Mouse (Mus musculus): Measurements from ENCODE around the gene Map3k13. TPM values are rescaled to one million over a fixed set of nuclear protein-coding genes. Genes with fewer than 3 reads are reported as not detected.
A peak's percentile ranks its signal among the peaks of the same experiment; 100 is the strongest.

The Map3k13 gene
- total and polyA plus RNA-seq, 3 experiments, result 0.62 to 0.97 (median 0.96) TPM

DNA sequence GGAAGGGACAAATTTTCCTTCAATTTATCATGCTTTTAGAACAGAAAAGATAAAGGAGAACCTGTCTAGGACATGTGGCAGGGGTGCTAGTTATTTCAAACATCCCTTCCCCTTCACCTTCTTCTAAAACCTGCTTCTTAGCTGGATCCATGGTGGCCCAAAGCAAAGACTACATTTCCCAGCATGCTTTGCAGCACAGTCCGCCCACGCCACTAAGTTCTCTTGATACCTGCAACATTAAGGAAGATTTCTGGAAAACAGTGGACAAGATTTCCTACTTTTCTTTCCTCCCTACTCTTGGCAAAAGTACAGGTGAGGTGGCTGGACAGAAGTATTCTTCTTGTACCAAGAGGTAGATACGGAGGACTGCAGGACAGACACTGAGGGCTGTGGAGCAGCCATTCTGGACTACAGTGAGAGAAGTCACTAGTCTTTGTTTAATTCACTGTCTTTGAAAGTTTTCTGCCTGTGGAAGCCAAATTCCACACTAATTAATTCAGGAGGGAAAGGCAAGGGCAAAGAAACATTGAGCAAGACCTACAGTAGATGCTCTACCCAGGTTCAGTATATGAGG is 15.8 kb upstream of the Map3k13 start:
- Histone ChIP-seq H3K27me3 (ENCODE audit: control insufficient read depth, insufficient read depth, low read length) (no peaks in the 10 kb centered on the region), H3K79me2 (replicated peaks; ENCODE audit: control insufficient read depth, insufficient read depth, low read length) (no peaks in the 10 kb centered on the region), H3K4me3 (peak overlapping the region; percentile 30; the same call in 1 of the 2 replicates), H3K4me1 (ENCODE audit: control insufficient read depth, insufficient read depth, low read length) (no peaks in the 10 kb centered on the region), H3K36me3 (ENCODE audit: control insufficient read depth, insufficient read depth, low read length) (no peaks in the 10 kb centered on the region), H3K27ac (peak overlapping the region; percentile 1), H3K9ac (ENCODE audit: low read depth, low read length) (no peak overlapping the region)
- no peak for DNase-seq
- WGBS, result 57% methylated on average over 3 of the region's 3 CpGs
- intact Hi-C loops (cut with DNase I), result loop anchor here (10.0 kb wide), 1 partner anchor 346 kb away; no protein-coding TSS in a partner anchor
- TF ChIP-seq CTCF (IDR thresholded peaks at IDR 0.05), result no peak
- no peak for TF ChIP-seq EP300 (IDR thresholded peaks at IDR 0.05; ENCODE audit: insufficient read depth, low read depth, low read length)
- TF ChIP-seq POLR2A (IDR thresholded peaks at IDR 0.05; ENCODE audit: insufficient read depth, low read depth, low read length), result no peak

GRCm38 (mm10) chr16:21779149-21779548 is 15.0 kb upstream of the Map3k13 start:
- intact Hi-C loops (cut with DNase I), result loop anchor here (10.0 kb wide), 1 partner anchor 346 kb away; no protein-coding TSS in a partner anchor
- no peak for TF ChIP-seq CTCF (IDR thresholded peaks at IDR 0.05)
- TF ChIP-seq POLR2A (IDR thresholded peaks at IDR 0.05; ENCODE audit: insufficient read depth, low read depth, low read length), result no peak
- WGBS, result 56% methylated on average over 4 of the region's 4 CpGs
- H3K4me3 ChIP-seq, result no peak overlapping the region
- no peaks in the 10 kb centered on the region for H3K79me2 ChIP-seq (replicated peaks; ENCODE audit: control insufficient read depth, insufficient read depth, low read length)
- peak overlapping the region; percentile 54 for H3K27ac ChIP-seq
- H3K27me3 ChIP-seq (ENCODE audit: control insufficient read depth, insufficient read depth, low read length), result no peaks in the 10 kb centered on the region
- H3K9ac ChIP-seq (ENCODE audit: low read depth, low read length), result no peak overlapping the region
- H3K36me3 ChIP-seq (ENCODE audit: control insufficient read depth, insufficient read depth, low read length), result no peaks in the 10 kb centered on the region
- no peaks in the 10 kb centered on the region for H3K4me1 ChIP-seq (ENCODE audit: control insufficient read depth, insufficient read depth, low read length)
- no peak for DNase-seq

DNA sequence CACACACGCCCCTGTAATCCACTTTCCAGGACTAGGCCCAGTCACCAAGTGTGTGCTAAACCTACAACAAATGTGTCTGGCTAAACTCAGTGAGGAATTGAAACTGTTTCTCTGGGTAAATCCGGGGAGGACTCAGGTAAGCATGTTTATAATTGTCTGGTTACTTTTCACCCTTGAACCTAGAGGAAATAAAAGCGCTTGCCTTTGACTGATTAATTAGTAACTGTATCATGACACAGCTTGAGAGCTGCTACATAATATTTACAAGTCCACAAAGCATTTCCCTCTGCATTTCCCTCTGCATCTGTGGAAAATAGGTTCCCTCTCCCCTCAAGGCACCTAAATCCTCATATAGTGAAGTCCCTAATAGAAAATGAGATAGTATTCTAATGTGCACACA is 12.9 kb upstream of the Map3k13 start:
- Histone ChIP-seq H3K4me1 (ENCODE audit: control insufficient read depth, insufficient read depth, low read length) (no peaks in the 10 kb centered on the region), H3K27me3 (ENCODE audit: control insufficient read depth, insufficient read depth, low read length) (no peaks in the 10 kb centered on the region), H3K4me3 (no peak overlapping the region), H3K9ac (ENCODE audit: low read depth, low read length) (no peak overlapping the region), H3K79me2 (replicated peaks; ENCODE audit: control insufficient read depth, insufficient read depth, low read length) (no peaks in the 10 kb centered on the region), H3K27ac (no peak overlapping the region), H3K36me3 (ENCODE audit: control insufficient read depth, insufficient read depth, low read length) (no peaks in the 10 kb centered on the region; the same call in 1 of the 2 replicates)
- intact Hi-C loops (cut with DNase I), result no loop called here
- 86% methylated on average over 3 of the region's 3 CpGs for WGBS
- TF ChIP-seq EP300 (IDR thresholded peaks at IDR 0.05; ENCODE audit: insufficient read depth, low read depth, low read length), result no peak
- TF ChIP-seq POLR2A (IDR thresholded peaks at IDR 0.05; ENCODE audit: insufficient read depth, low read depth, low read length), result no peak
- TF ChIP-seq CTCF (IDR thresholded peaks at IDR 0.05), result no peak
- no peak for DNase-seq

DNA sequence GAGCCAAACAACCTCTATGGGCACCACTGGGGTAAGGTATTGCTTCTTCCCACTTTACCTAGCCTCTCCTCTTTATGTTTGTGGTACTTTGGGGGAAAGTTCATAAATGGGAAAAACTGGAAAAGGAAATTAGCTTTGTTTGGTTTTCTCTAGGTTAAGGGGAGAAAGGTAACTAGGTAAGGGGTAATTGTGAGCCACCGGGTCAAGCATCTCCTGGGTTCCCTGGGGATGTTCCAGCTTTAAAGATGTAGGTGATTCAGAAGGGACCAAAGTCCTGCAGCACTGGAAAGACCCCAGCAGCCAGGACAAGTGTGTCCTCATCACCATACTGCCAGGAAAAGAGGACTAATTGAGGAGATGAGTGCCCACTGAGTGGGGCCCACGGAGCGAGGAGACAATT is 12.3 kb upstream of the Map3k13 start:
- no peaks in the 10 kb centered on the region; the same call in 1 of the 2 replicates for H3K36me3 ChIP-seq (ENCODE audit: control insufficient read depth, insufficient read depth, low read length)
- TF ChIP-seq EP300 (IDR thresholded peaks at IDR 0.05; ENCODE audit: insufficient read depth, low read depth, low read length) (no peak), POLR2A (IDR thresholded peaks at IDR 0.05; ENCODE audit: insufficient read depth, low read depth, low read length) (no peak), CTCF (IDR thresholded peaks at IDR 0.05) (no peak)
- H3K27me3 ChIP-seq (ENCODE audit: control insufficient read depth, insufficient read depth, low read length), result no peaks in the 10 kb centered on the region
- intact Hi-C loops (cut with DNase I), result no loop called here
- 85% methylated on average over 3 of the region's 3 CpGs for WGBS
- no peak overlapping the region for H3K4me3 ChIP-seq
- H3K27ac ChIP-seq, result no peak overlapping the region
- H3K79me2 ChIP-seq (replicated peaks; ENCODE audit: control insufficient read depth, insufficient read depth, low read length), result no peaks in the 10 kb centered on the region
- no peak overlapping the region for H3K9ac ChIP-seq (ENCODE audit: low read depth, low read length)
- H3K4me1 ChIP-seq (ENCODE audit: control insufficient read depth, insufficient read depth, low read length), result no peaks in the 10 kb centered on the region
- DNase-seq, result no peak

DNA sequence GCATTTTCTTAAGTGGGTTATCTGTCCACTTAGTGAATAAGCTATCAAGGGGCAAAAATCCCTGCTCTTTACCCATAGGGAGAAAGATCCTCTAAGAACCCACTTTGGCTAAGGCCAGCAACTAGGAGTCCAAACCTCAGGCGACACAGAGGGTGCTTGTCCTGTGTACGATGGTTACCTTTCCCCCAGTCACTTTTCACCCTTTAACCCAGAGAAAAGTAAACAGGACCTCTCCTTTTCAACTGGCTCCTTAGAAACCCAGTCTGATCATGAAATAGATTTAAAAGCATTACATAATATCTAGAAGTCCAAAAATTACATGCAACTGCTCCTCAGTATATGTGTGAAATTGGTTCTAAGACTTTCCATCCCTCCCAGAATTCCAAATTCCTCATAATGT is 11.3 kb upstream of the Map3k13 start:
- Histone ChIP-seq H3K4me1 (ENCODE audit: control insufficient read depth, insufficient read depth, low read length) (no peaks in the 10 kb centered on the region), H3K27me3 (ENCODE audit: control insufficient read depth, insufficient read depth, low read length) (no peaks in the 10 kb centered on the region), H3K4me3 (no peak overlapping the region), H3K27ac (no peak overlapping the region), H3K9ac (ENCODE audit: low read depth, low read length) (no peak overlapping the region), H3K79me2 (replicated peaks; ENCODE audit: control insufficient read depth, insufficient read depth, low read length) (no peaks in the 10 kb centered on the region), H3K36me3 (ENCODE audit: control insufficient read depth, insufficient read depth, low read length) (no peaks in the 10 kb centered on the region; the same call in 1 of the 2 replicates)
- DNase-seq, result no peak
- intact Hi-C loops (cut with DNase I), result no loop called here
- 79% methylated on average over 2 of the region's 2 CpGs for WGBS
- TF ChIP-seq EP300 (IDR thresholded peaks at IDR 0.05; ENCODE audit: insufficient read depth, low read depth, low read length) (no peak), POLR2A (IDR thresholded peaks at IDR 0.05; ENCODE audit: insufficient read depth, low read depth, low read length) (no peak)

- Histone ChIP-seq H3K27me3 (ENCODE audit: control insufficient read depth, insufficient read depth, low read length) (no peaks in the 10 kb centered on the region), H3K9ac (ENCODE audit: low read depth, low read length) (no peak overlapping the region), H3K4me1 (ENCODE audit: control insufficient read depth, insufficient read depth, low read length) (peaks cover 2% of the 10 kb centered on the region), H3K4me3 (no peak overlapping the region), H3K36me3 (ENCODE audit: control insufficient read depth, insufficient read depth, low read length) (no peaks in the 10 kb centered on the region; the same call in 1 of the 2 replicates), H3K79me2 (replicated peaks; ENCODE audit: control insufficient read depth, insufficient read depth, low read length) (no peaks in the 10 kb centered on the region), H3K27ac (no peak overlapping the region)
- TF ChIP-seq EP300 (IDR thresholded peaks at IDR 0.05; ENCODE audit: insufficient read depth, low read depth, low read length) (no peak), CTCF (IDR thresholded peaks at IDR 0.05) (no peak), POLR2A (IDR thresholded peaks at IDR 0.05; ENCODE audit: insufficient read depth, low read depth, low read length) (no peak)
- no peak for DNase-seq
- 79% methylated on average over 4 of the region's 4 CpGs for WGBS
- intact Hi-C loops (cut with DNase I), result loop anchor here (5.0 kb wide), 1 partner anchor 482 kb away; the partner anchor contains the start of gene Tra2b
Measured at GRCm38 (mm10) chr16:21785000-21785399, 9.1 kb upstream of the Map3k13 start.
